Mouse (Mus musculus): Measurements from ENCODE around the gene Igdcc3.
"Not testable (repeated sequence)": the region's sequence is repeated elsewhere in the genome, so short reads cannot be mapped to it uniquely, and the experiment has no call there.

The Igdcc3 gene

GRCm38 (mm10) chr9:65207041-65207815 lies 66.2 kb downstream of the Igdcc3 start:
- not testable (repeated sequence) for DNase-seq

DNA sequence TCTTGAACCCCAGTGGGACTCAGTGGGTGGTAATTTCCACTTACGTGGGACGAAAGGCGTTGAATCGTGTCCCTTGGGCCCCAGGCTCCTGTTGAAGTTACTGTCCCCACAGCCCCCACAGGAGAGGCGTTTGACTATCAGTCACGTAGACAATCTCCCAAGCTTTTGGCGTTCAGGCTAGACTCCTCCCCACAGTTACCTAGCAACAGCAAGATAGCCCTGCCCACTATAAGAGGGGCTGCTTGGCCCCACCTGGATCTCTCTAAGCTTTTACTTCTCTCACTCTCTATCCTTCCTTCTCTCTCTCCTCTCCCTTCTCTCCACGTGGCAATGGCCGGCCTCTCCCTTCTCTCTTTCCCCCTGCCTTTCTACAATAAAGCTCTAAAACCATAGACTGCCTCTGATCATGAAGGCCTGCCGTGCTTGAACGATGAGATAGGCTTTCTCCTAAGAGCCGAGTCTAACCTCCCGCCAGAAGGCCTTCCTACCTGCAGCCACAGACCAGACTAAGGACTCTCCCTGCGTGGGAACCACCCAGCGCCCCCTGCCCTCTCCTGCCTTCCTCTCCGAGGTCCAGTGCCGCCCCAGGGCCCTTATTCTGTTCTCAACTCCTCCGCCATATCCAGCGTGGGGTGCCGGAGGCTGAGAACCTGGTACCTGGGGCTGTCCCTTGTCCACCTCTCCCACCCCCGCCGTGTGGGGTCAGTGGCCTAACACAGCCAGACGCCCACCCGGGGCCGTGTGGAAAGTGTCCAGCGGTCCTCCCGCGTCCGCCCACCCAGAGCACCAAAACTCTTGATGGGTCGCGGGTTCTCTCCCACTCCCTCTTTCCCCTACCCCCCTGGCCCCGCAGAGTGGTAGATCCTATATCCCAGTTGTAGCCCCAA lies 67.5 kb downstream of the Igdcc3 start:
- no peak for DNase-seq

- no peak for DNase-seq
Observed at GRCm38 (mm10) chr9:65211598-65211997, 70.6 kb downstream of the Igdcc3 start.

GRCm38 (mm10) chr9:65214425-65214777 lies 73.4 kb downstream of the Igdcc3 start:
- DNase-seq, result no peak

- peak; percentile 90 to 91 for DNase-seq
Observed at GRCm38 (mm10) chr9:65214778-65215493, 73.9 kb downstream of the Igdcc3 start.

GRCm38 (mm10) chr9:65215494-65216126 lies 74.6 kb downstream of the Igdcc3 start:
- no peak for DNase-seq

- DNase-seq, result no peak
Observed at GRCm38 (mm10) chr9:65216972-65217371, 76.0 kb downstream of the Igdcc3 start.

GRCm38 (mm10) chr9:65217661-65218060 lies 76.7 kb downstream of the Igdcc3 start:
- no peak for DNase-seq

GRCm38 (mm10) chr9:65218916-65219315 lies 77.9 kb downstream of the Igdcc3 start:
- DNase-seq, result no peak

- DNase-seq, result not testable (repeated sequence)
Observed at GRCm38 (mm10) chr9:65220398-65220797, 79.4 kb downstream of the Igdcc3 start.

DNA sequence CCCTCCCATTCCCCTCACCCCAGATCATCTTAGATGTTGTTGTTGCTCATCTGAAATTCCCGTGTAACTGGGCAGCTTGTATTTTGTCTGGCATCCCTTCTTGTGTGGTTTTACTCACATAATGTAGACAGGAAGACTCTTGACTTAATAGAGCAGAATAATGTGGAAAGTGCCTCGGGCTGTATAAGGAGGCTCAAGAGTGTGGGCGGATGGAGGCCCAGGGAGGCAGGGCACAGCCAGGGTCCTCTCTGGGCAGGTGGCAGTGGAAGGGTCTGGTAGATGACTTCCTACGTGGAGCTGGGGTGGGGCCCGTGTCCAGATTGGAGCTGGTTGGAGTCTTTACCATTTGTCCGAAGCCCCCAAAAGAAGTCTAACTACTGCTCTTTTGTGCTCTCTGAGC lies 82.9 kb downstream of the Igdcc3 start:
- DNase-seq, result no peak

GRCm38 (mm10) chr9:65225795-65226194 lies 84.8 kb downstream of the Igdcc3 start:
- DNase-seq, result peak; percentile 24 to 30

GRCm38 (mm10) chr9:65230250-65230649 lies 89.3 kb downstream of the Igdcc3 start:
- no peak for DNase-seq

- DNase-seq, result no peak
Observed at GRCm38 (mm10) chr9:65231284-65231683, 90.3 kb downstream of the Igdcc3 start.

DNA sequence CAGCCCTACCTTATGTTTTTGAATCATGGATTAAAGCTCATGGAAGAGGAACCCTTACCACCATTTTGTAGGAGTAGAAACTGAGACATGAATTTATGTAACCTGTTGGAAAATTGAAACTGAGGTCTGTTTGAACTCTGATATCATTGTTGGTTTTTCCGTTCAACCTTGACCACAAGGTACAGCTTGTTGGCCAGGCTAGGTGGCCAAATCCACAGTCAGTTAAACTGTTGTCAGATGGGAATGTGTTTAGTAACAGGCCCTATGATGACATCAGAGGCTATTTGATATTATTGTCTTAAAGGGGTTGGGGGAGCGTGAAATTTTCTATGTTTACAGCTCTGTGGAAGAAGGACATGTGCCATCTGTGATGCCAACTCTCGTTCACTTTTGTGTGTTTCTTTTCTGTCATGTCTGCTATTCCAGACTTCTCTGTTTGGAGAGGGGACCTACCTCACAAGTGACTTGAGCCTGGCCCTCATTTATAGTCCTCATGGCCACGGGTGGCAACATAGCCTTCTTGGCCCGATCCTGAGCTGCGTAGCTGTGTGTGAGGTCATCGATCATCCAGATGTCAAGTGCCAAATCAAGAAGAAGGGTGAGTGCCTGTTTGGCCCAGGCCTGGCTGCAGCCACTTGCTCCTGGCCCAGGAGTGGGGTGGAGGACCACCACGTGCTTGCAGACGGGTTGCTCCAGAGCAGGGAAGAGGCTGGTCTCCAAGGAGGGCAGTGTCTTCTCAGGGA lies 92.4 kb downstream of the Igdcc3 start:
- no peak for DNase-seq

- no peak for DNase-seq
Observed at GRCm38 (mm10) chr9:65234734-65235133, 93.7 kb downstream of the Igdcc3 start.

Measured in cerebellum, adult 18-20 months (tissue).